Mouse (Mus musculus) kidney, adult 2 months (tissue): ENCODE measurements around the gene Wwtr1.

Experiments
- CTCF ChIP-seq: fragments of 200-500 bp; conservative IDR thresholded peaks from 2 replicates; pipeline ENCODE4 v1.5.1; 2011; ENCODE audit warnings: low read depth, mild to moderate bottlenecking, control low read depth, low read length, moderate library complexity, mixed read lengths; ENCODE audit not compliant: insufficient read depth, insufficient read length
- POLR2A ChIP-seq: fragments of 200-500 bp; IDR thresholded peaks from one replicate; pipeline ENCODE4 v1.6.1; 2011; ENCODE audit warnings: low read depth, low read length, control low read depth

- TF ChIP-seq CTCF: no peak
- TF ChIP-seq POLR2A: no peak
Observed at GRCm38 (mm10) chr3:57566655-57567054, 9.1 kb downstream of the Wwtr1 start.
